ENCODE assay signal across 9 mouse cellular contexts in genomic region chr12:111448931-111449705, GRCm38 (mm10). TPM values are rescaled to one million over a fixed set of nuclear protein-coding genes. Genes with fewer than 3 reads are reported as not detected.
DNase-seq lines count a peak whose midpoint lies in the region; ATAC-seq and TF ChIP-seq lines count a peak whose summit lies in the region.
"Had no signal": no experiment of that assay in that cellular context is flagged by ENCODE, and none has a peak within 500 bp of the region (broad histone marks: within the 10 kb centered on the region; RNA-seq: fewer than 3 reads in every experiment).

No protein-coding gene starts in this region.

- H3K9me3 ChIP-seq in lung, embryonic 14.5 days (ENCODE audit: low read depth, low read length) = no peaks in the 10 kb centered on the region
- no peaks in the 10 kb centered on the region for H3K9me3 ChIP-seq in heart, embryonic 12.5 days (replicated peaks)
- H3K9me3 ChIP-seq: midbrain, embryonic 10.5 days had no signal

- TF ChIP-seq CTCF in lung, embryonic 14.5 days (IDR thresholded peaks at IDR 0.05; ENCODE audit: low read depth) = no peak
- no peak for TF ChIP-seq CTCF in lung, adult 2 months (IDR thresholded peaks at IDR 0.05; ENCODE audit: insufficient read depth, low read length)

- 10% methylated on average over 14 of the region's 14 CpGs for WGBS in lung, embryonic 14.5 days
- 36% methylated on average over 13 of the region's 14 CpGs for WGBS in lung, adult 2 months
- 33% methylated on average over 13 of the region's 14 CpGs for WGBS in heart, embryonic 12.5 days

- peak; percentile 57; the same call in 1 of the 2 replicates for ATAC-seq in lung, embryonic 14.5 days (ENCODE audit: insufficient read depth)
- peak; percentile 31; the same call in 1 of the 2 replicates for ATAC-seq in heart, embryonic 12.5 days (ENCODE audit: insufficient number of reproducible peaks, low FRiP score)

- peaks cover 49% of the 10 kb centered on the region for H3K27me3 ChIP-seq in lung, embryonic 14.5 days (ENCODE audit: insufficient read depth, low read length)
- H3K27me3 ChIP-seq in heart, embryonic 12.5 days (replicated peaks) = peaks cover 98% of the 10 kb centered on the region

- H3K9ac ChIP-seq in lung, embryonic 14.5 days = no peak overlapping the region
- no peak overlapping the region for H3K9ac ChIP-seq in heart, embryonic 12.5 days

- no peak for TF ChIP-seq POLR2A in lung, adult 2 months (IDR thresholded peaks at IDR 0.05; ENCODE audit: borderline replicate concordance, extremely low read depth, low read depth, low read length)

- H3K4me2 ChIP-seq in lung, embryonic 14.5 days = no peak overlapping the region
- no peak overlapping the region for H3K4me2 ChIP-seq in heart, embryonic 12.5 days

- H3K36me3 ChIP-seq in lung, embryonic 14.5 days (ENCODE audit: insufficient read depth) = no peaks in the 10 kb centered on the region
- H3K36me3 ChIP-seq in heart, embryonic 12.5 days = no peaks in the 10 kb centered on the region
- H3K36me3 ChIP-seq: midbrain, embryonic 10.5 days had no signal

- H3K4me1 ChIP-seq in lung, embryonic 14.5 days (ENCODE audit: insufficient read depth) = peaks cover 15% of the 10 kb centered on the region; the same call in 1 of the 2 replicates
- H3K4me1 ChIP-seq in lung, adult 2 months (ENCODE audit: control insufficient read depth, insufficient read depth, low read length) = peaks cover 8% of the 10 kb centered on the region; the same call in 1 of the 2 replicates
- H3K4me1 ChIP-seq in heart, embryonic 12.5 days (replicated peaks) = peaks cover 55% of the 10 kb centered on the region

- H3K4me3 ChIP-seq in lung, embryonic 14.5 days (ENCODE audit: low read depth, low read length) = no peak overlapping the region
- no peak overlapping the region for H3K4me3 ChIP-seq in lung, adult 2 months (replicated peaks; ENCODE audit: extremely low read depth, low read depth, low read length)
- H3K4me3 ChIP-seq in heart, embryonic 12.5 days = no peak overlapping the region
- H3K4me3 ChIP-seq: layer of hippocampus, adult 2 months; midbrain, embryonic 10.5 days had no signal

- H3K27ac ChIP-seq in lung, embryonic 14.5 days (ENCODE audit: low read depth) = no peak overlapping the region
- peak overlapping the region; percentile 5; the same call in 1 of the 2 replicates for H3K27ac ChIP-seq in heart, embryonic 12.5 days (ENCODE audit: poor library complexity, severe bottlenecking)
- H3K27ac ChIP-seq: layer of hippocampus, adult 2 months; midbrain, embryonic 10.5 days had no signal

- DNase-seq in lung, embryonic 14.5 days = no peak
- no peak for DNase-seq in lung, adult 2 months
- peak; percentile 71 to 81 for DNase-seq in kidney, postnatal 4 days
- no peak for DNase-seq in urinary bladder, postnatal 10 days (ENCODE audit: low spot score)
- DNase-seq in embryo, embryonic 10.5 days (ENCODE audit: low spot score) = no peak
- no peak for DNase-seq in cerebellum, adult 9-10 months

RNA-seq across cellular contexts. Expression of gene Tnfaip2, which starts 6.8 kb away (rescaled TPM):
- polyA plus RNA-seq in lung, embryonic 14.5 days (2014; fragmentation: Nextera tagmentation; extraction: Ambion mirVana) = 2.0 and 3.4 TPM in 2 replicates
- 31.7 and 43.6 TPM in 2 replicates for polyA plus RNA-seq in lung, adult 2 months (2012; rRNA removed)
- polyA plus RNA-seq in heart, embryonic 12.5 days (2016; fragmentation: Nextera tagmentation; extraction: Ambion mirVana) = 7.4 and 12.0 TPM in 2 replicates

RNA-seq across cellular contexts. Expression of gene Exoc3l4, which starts 32.3 kb away (rescaled TPM):
- 10.3 and 10.7 TPM in 2 replicates for polyA plus RNA-seq in lung, embryonic 14.5 days (2014; fragmentation: Nextera tagmentation; extraction: Ambion mirVana)
- 34.9 and 46.7 TPM in 2 replicates for polyA plus RNA-seq in lung, adult 2 months (2012; rRNA removed)
- polyA plus RNA-seq in heart, embryonic 12.5 days (2016; fragmentation: Nextera tagmentation; extraction: Ambion mirVana) = 8.5 and 10.1 TPM in 2 replicates

RNA-seq across cellular contexts. Expression of gene Gm266, which starts 36.5 kb away (rescaled TPM):
- 8.1 and 10.8 TPM in 2 replicates for polyA plus RNA-seq in lung, embryonic 14.5 days (2014; fragmentation: Nextera tagmentation; extraction: Ambion mirVana)
- 0.12 and 0.31 TPM in 2 replicates for polyA plus RNA-seq in lung, adult 2 months (2012; rRNA removed)
- polyA plus RNA-seq in heart, embryonic 12.5 days (2016; fragmentation: Nextera tagmentation; extraction: Ambion mirVana) = 2.1 and 2.4 TPM in 2 replicates

RNA-seq across cellular contexts. Expression of gene Lbhd2, which starts 42.5 kb away (rescaled TPM):
- polyA plus RNA-seq in lung, embryonic 14.5 days (2014; fragmentation: Nextera tagmentation; extraction: Ambion mirVana) = 0.50 and 0.68 TPM in 2 replicates
- polyA plus RNA-seq in lung, adult 2 months (2012; rRNA removed) = not detected in 2 replicates
- polyA plus RNA-seq in heart, embryonic 12.5 days (2016; fragmentation: Nextera tagmentation; extraction: Ambion mirVana) = 0.31 TPM in 1 of 2 replicates, not detected in the other
- polyA plus RNA-seq: midbrain, embryonic 10.5 days had no signal

Comparison
In these comparisons a context has a peak if more than half of its experiments do, and no peak if none do; other contexts are left out.
1. DNase-seq: peak in kidney, postnatal 4 days (2 of 2); none in lung, embryonic 14.5 days (single experiment), lung, adult 2 months (single experiment), urinary bladder, postnatal 10 days (single experiment), embryo, embryonic 10.5 days (single experiment) and cerebellum, adult 9-10 months (single experiment).